Mouse (Mus musculus) limb, embryonic 13.5 days (tissue): Measurements from ENCODE around the gene Zfp949. TPM values are rescaled to one million over a fixed set of nuclear protein-coding genes. Genes with fewer than 3 reads are reported as not detected.

Experiments
- ATAC-seq: fragments of 200-750 bp; cut with Nextera tagmentation; 2 replicates; pipeline ENCODE4 v1.8.0; 2017; ENCODE audit warnings: low read depth, moderate number of reproducible peaks, moderate TSS enrichment; ENCODE audit not compliant: low FRiP score
- H3K27ac ChIP-seq: fragments of 300-500 bp; sonication (generic); 2 replicates; pipeline ENCODE4 v1.5.1; 2015; ENCODE audit warnings: inconsistent platforms, mild to moderate bottlenecking, moderate library complexity
- H3K27me3 ChIP-seq: fragments of 300-500 bp; sonication (generic); 2 replicates; pipeline ENCODE4 v1.6.1; 2015; ENCODE audit warnings: mild to moderate bottlenecking, inconsistent platforms
- H3K36me3 ChIP-seq: fragments of 300-500 bp; sonication (generic); 2 replicates; pipeline ENCODE4 v1.6.1; 2015; ENCODE audit warnings: inconsistent platforms, mild to moderate bottlenecking, moderate library complexity
- H3K4me1 ChIP-seq: fragments of 300-500 bp; sonication (generic); 2 replicates; pipeline ENCODE4 v1.6.1; 2015; ENCODE audit warnings: inconsistent platforms
- H3K4me2 ChIP-seq: fragments of 300-500 bp; sonication (generic); replicated peaks from 2 replicates; pipeline ENCODE4 v1.6.1; 2015; ENCODE audit warnings: inconsistent platforms, mild to moderate bottlenecking, moderate library complexity
- H3K4me3 ChIP-seq: fragments of 300-500 bp; sonication (generic); 2 replicates; pipeline ENCODE4 v1.5.1; 2015; ENCODE audit warnings: moderate library complexity, mild to moderate bottlenecking, inconsistent platforms
- H3K9ac ChIP-seq: fragments of 300-500 bp; sonication (generic); 2 replicates; pipeline ENCODE4 v1.6.1; 2015; ENCODE audit warnings: mild to moderate bottlenecking, inconsistent platforms
- H3K9me3 ChIP-seq: fragments of 300-500 bp; sonication (generic); 2 replicates; pipeline ENCODE4 v1.6.1; 2016; ENCODE audit warnings: inconsistent platforms
- WGBS: fragments of 180-500 bp; shearing (Covaris S2); methylation state at CpG from one replicate; pipeline ENCODE4 v1.1.7; 2015; 5-methylcytosine and 5-hydroxymethylcytosine counted together
- polyA plus RNA-seq: library from polyadenylated mRNA; unstranded; fragments of >200 nt; fragmentation: Nextera tagmentation; extraction: Ambion mirVana; gene quantifications from 2 replicates; pipeline ENCODE4 v1.2.1, GENCODE M21; 2015

The Zfp949 gene
- polyA plus RNA-seq, 1 experiment from 2014 or later, result 15.5 TPM

GRCm38 (mm10) chr9:88523335-88523668, 24.5 kb upstream of the Zfp949 start:
- H3K4me2 ChIP-seq, result peak overlapping the region; percentile 78
- H3K27ac ChIP-seq, result peak overlapping the region; percentile 78
- H3K4me1 ChIP-seq, result peaks cover 16% of the 10 kb centered on the region
- no peaks in the 10 kb centered on the region for H3K27me3 ChIP-seq
- ATAC-seq, result no peak; the same call in 1 of the 2 replicates
- H3K4me3 ChIP-seq, result peak overlapping the region; percentile 60
- no peaks in the 10 kb centered on the region for H3K9me3 ChIP-seq
- under 1% methylated on average over 16 of the region's 16 CpGs for WGBS
- peaks cover 14% of the 10 kb centered on the region for H3K36me3 ChIP-seq
- peak overlapping the region; percentile 90 for H3K9ac ChIP-seq

GRCm38 (mm10) chr9:88524367-88524766, 23.5 kb upstream of the Zfp949 start:
- Histone ChIP-seq H3K27ac (no peak overlapping the region), H3K4me3 (no peak overlapping the region), H3K4me1 (peaks cover 16% of the 10 kb centered on the region), H3K27me3 (no peaks in the 10 kb centered on the region), H3K4me2 (no peak overlapping the region), H3K36me3 (peaks cover 14% of the 10 kb centered on the region), H3K9ac (no peak overlapping the region), H3K9me3 (no peaks in the 10 kb centered on the region)
- 92% methylated on average over 2 of the region's 2 CpGs for WGBS
- no peak for ATAC-seq

- Histone ChIP-seq H3K4me3 (no peak overlapping the region), H3K9me3 (no peaks in the 10 kb centered on the region), H3K9ac (no peak overlapping the region), H3K27ac (no peak overlapping the region), H3K4me1 (peaks cover 16% of the 10 kb centered on the region), H3K27me3 (no peaks in the 10 kb centered on the region), H3K4me2 (no peak overlapping the region), H3K36me3 (peaks cover 14% of the 10 kb centered on the region)
- WGBS, result 74% methylated on average over 3 of the region's 3 CpGs
- no peak for ATAC-seq
Measured at GRCm38 (mm10) chr9:88524796-88525195, 23.0 kb upstream of the Zfp949 start.

GRCm38 (mm10) chr9:88525341-88525740, 22.5 kb upstream of the Zfp949 start:
- no peak for ATAC-seq
- no peak overlapping the region for H3K27ac ChIP-seq
- H3K27me3 ChIP-seq, result no peaks in the 10 kb centered on the region
- H3K4me1 ChIP-seq, result peaks cover 12% of the 10 kb centered on the region
- H3K36me3 ChIP-seq, result peaks cover 9% of the 10 kb centered on the region
- no peak overlapping the region for H3K4me3 ChIP-seq
- no peak overlapping the region for H3K4me2 ChIP-seq
- no peaks in the 10 kb centered on the region for H3K9me3 ChIP-seq
- 85% methylated on average over 6 of the region's 6 CpGs for WGBS
- H3K9ac ChIP-seq, result no peak overlapping the region

- no peaks in the 10 kb centered on the region for H3K9me3 ChIP-seq
- 61% methylated on average over 4 of the region's 4 CpGs for WGBS
- ATAC-seq, result no peak
- no peak overlapping the region for H3K4me2 ChIP-seq
- H3K27ac ChIP-seq, result no peak overlapping the region
- H3K36me3 ChIP-seq, result no peaks in the 10 kb centered on the region
- H3K9ac ChIP-seq, result no peak overlapping the region
- no peaks in the 10 kb centered on the region for H3K27me3 ChIP-seq
- H3K4me3 ChIP-seq, result no peak overlapping the region
- 0 out of 2 replicates have a peak, but pooled peaks cover 3% of the 10 kb centered on the region for H3K4me1 ChIP-seq
Measured at GRCm38 (mm10) chr9:88527956-88528355, 19.9 kb upstream of the Zfp949 start.

GRCm38 (mm10) chr9:88528736-88529135, 19.1 kb upstream of the Zfp949 start:
- no peak for ATAC-seq
- Histone ChIP-seq H3K4me3 (no peak overlapping the region), H3K4me2 (no peak overlapping the region), H3K36me3 (no peaks in the 10 kb centered on the region), H3K27ac (no peak overlapping the region), H3K27me3 (no peaks in the 10 kb centered on the region), H3K9ac (no peak overlapping the region), H3K9me3 (no peaks in the 10 kb centered on the region), H3K4me1 (no peaks in the 10 kb centered on the region)
- 73% methylated on average over 5 of the region's 5 CpGs for WGBS

GRCm38 (mm10) chr9:88529571-88529970, 18.2 kb upstream of the Zfp949 start:
- Histone ChIP-seq H3K9ac (no peak overlapping the region), H3K4me1 (no peaks in the 10 kb centered on the region), H3K4me3 (no peak overlapping the region), H3K4me2 (no peak overlapping the region), H3K27me3 (no peaks in the 10 kb centered on the region), H3K27ac (no peak overlapping the region), H3K9me3 (no peaks in the 10 kb centered on the region), H3K36me3 (no peaks in the 10 kb centered on the region)
- no peak for ATAC-seq
- 82% methylated on average over 3 of the region's 3 CpGs for WGBS

- 44% methylated on average over 5 of the region's 5 CpGs for WGBS
- Histone ChIP-seq H3K27ac (no peak overlapping the region), H3K9me3 (no peaks in the 10 kb centered on the region), H3K4me3 (no peak overlapping the region), H3K9ac (no peak overlapping the region), H3K36me3 (no peaks in the 10 kb centered on the region), H3K27me3 (no peaks in the 10 kb centered on the region), H3K4me2 (no peak overlapping the region), H3K4me1 (no peaks in the 10 kb centered on the region)
- no peak for ATAC-seq
Measured at GRCm38 (mm10) chr9:88529979-88530580, 17.7 kb upstream of the Zfp949 start.

- no peaks in the 10 kb centered on the region for H3K9me3 ChIP-seq
- no peak overlapping the region for H3K9ac ChIP-seq
- H3K4me2 ChIP-seq, result no peak overlapping the region
- no peak for ATAC-seq
- no peaks in the 10 kb centered on the region for H3K4me1 ChIP-seq
- H3K4me3 ChIP-seq, result no peak overlapping the region
- H3K27ac ChIP-seq, result no peak overlapping the region
- no peaks in the 10 kb centered on the region for H3K27me3 ChIP-seq
- H3K36me3 ChIP-seq, result no peaks in the 10 kb centered on the region
- WGBS, result 85% methylated on average over 5 of the region's 5 CpGs
Measured at GRCm38 (mm10) chr9:88534093-88534492, 13.7 kb upstream of the Zfp949 start.

GRCm38 (mm10) chr9:88539546-88540224, 8.1 kb upstream of the Zfp949 start:
- no peak for ATAC-seq
- Histone ChIP-seq H3K27ac (no peak overlapping the region), H3K9ac (no peak overlapping the region), H3K36me3 (no peaks in the 10 kb centered on the region), H3K4me2 (no peak overlapping the region), H3K4me1 (no peaks in the 10 kb centered on the region), H3K9me3 (no peaks in the 10 kb centered on the region), H3K27me3 (no peaks in the 10 kb centered on the region), H3K4me3 (no peak overlapping the region)
- WGBS, result 78% methylated on average over 5 of the region's 5 CpGs

- WGBS, result 33% methylated on average over 2 of the region's 2 CpGs
- ATAC-seq, result no peak
- H3K4me2 ChIP-seq, result no peak overlapping the region
- no peak overlapping the region for H3K4me3 ChIP-seq
- no peaks in the 10 kb centered on the region for H3K4me1 ChIP-seq
- H3K9me3 ChIP-seq, result no peaks in the 10 kb centered on the region
- H3K27ac ChIP-seq, result no peak overlapping the region
- no peak overlapping the region for H3K9ac ChIP-seq
- no peaks in the 10 kb centered on the region for H3K36me3 ChIP-seq
- no peaks in the 10 kb centered on the region for H3K27me3 ChIP-seq
Measured at GRCm38 (mm10) chr9:88542816-88543215, 5.0 kb upstream of the Zfp949 start.

GRCm38 (mm10) chr9:88545534-88545933, 2.3 kb upstream of the Zfp949 start:
- ATAC-seq, result no peak
- Histone ChIP-seq H3K27ac (no peak overlapping the region), H3K27me3 (no peaks in the 10 kb centered on the region), H3K36me3 (no peaks in the 10 kb centered on the region), H3K4me1 (peaks cover 20% of the 10 kb centered on the region), H3K4me2 (no peak overlapping the region), H3K9ac (no peak overlapping the region), H3K4me3 (no peak overlapping the region), H3K9me3 (no peaks in the 10 kb centered on the region)
- 34% methylated on average over 3 of the region's 3 CpGs for WGBS

GRCm38 (mm10) chr9:88546166-88546565, 1.7 kb upstream of the Zfp949 start:
- no peak for ATAC-seq
- H3K4me2 ChIP-seq, result no peak overlapping the region
- no peaks in the 10 kb centered on the region for H3K27me3 ChIP-seq
- no peaks in the 10 kb centered on the region for H3K9me3 ChIP-seq
- H3K4me1 ChIP-seq, result peaks cover 24% of the 10 kb centered on the region
- WGBS, result 16% methylated on average over 2 of the region's 2 CpGs
- H3K9ac ChIP-seq, result no peak overlapping the region
- no peaks in the 10 kb centered on the region for H3K36me3 ChIP-seq
- no peak overlapping the region for H3K27ac ChIP-seq
- no peak overlapping the region for H3K4me3 ChIP-seq
